Mouse (Mus musculus) embryonic fibroblast, embryonic 13.5 days (primary cell): Measurements from ENCODE around the gene Lcmt2.

Experiments used
- CTCF ChIP-seq: IDR thresholded peaks from 2 replicates; pipeline ENCODE4 v1.5.1; 2011; ENCODE audit warnings: mild to moderate bottlenecking, control low read depth, low read length, moderate library complexity, borderline replicate concordance; ENCODE audit not compliant: insufficient read depth
- POLR2A ChIP-seq: IDR thresholded peaks from 2 replicates; pipeline ENCODE4 v1.6.1; 2011; ENCODE audit warnings: low read depth, mild to moderate bottlenecking, control low read depth, low read length, moderate library complexity

DNA sequence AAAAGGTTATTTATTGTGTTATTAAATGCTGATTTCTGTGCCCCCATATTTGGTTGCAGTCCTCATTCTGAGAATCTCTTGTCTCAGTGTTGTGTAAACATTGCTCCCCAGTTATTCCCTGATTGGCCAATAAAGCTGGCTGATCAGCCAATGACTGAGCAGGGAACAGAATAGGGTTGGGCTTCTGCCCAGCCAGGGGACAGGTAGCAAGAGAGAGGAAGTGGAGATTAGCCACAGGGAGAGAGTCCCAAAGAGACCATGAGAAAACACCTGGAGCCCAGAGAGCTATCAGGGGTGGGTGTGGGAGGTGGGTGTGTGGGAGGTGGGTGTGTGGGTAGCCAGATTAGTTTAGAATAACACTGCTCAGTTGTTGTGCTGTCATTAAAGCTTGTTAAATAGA, 34.5 kb downstream of the Lcmt2 start:
- no peak for TF ChIP-seq CTCF
- no peak for TF ChIP-seq POLR2A
